Mouse (Mus musculus): Measurements from ENCODE around the gene Lcn12.

The Lcn12 gene

DNA sequence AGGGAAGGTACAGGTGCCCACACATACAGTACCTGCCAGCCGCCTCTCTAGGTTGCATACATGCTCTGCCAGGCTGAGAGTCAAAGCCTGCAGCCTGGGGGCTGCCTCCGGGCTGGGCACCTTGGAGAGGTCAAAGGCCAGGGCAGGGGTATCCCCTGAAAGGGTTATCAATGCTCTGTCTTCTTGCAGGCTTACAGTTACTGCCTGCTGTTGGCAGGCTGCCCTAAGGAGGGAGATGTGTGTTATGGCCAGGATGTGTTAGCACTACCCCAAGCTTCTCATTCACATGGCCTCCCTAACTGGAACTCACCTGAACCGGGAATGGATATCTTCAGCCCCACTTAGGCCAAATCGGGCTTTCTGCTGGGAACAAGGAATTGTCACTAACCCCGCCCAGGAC lies 33.6 kb downstream of the Lcn12 start:
- no peak for DNase-seq (ENCODE audit: low read depth)

DNA sequence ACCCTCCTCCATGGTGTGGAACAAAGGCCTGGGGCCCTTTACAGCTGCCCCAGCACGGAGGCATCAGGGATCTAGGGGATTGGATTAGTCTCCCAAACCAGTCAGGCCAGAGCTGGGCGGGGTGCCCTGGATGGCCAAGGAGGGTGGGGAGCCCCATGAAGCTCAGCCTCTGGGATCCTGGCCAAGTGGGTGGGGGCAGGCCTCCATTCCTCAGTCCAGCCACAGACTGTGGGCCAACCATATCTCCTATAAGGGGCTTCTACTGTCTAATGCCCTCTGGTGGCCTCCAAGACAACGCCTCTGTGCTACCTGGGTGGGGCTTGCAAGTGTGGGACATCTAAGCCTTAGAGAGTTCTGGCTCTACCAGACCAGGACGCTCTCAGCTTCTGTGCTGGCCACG lies 34.8 kb downstream of the Lcn12 start:
- DNase-seq (ENCODE audit: low read depth), result no peak

- DNase-seq (ENCODE audit: low read depth), result no peak
These were observed 36.5 kb downstream of the Lcn12 start for GRCm38 (mm10) chr2:25457022-25457896.

- DNase-seq (ENCODE audit: low read depth), result no peak
These were observed 37.3 kb downstream of the Lcn12 start, which contains the start of gene Clic3 for GRCm38 (mm10) chr2:25456205-25456953. Gene Clic3, plus strand, starts transcription at chr2:25456838.

GRCm38 (mm10) chr2:25452951-25453350 lies 40.8 kb downstream of the Lcn12 start:
- no peak for DNase-seq (ENCODE audit: low read depth)

DNA sequence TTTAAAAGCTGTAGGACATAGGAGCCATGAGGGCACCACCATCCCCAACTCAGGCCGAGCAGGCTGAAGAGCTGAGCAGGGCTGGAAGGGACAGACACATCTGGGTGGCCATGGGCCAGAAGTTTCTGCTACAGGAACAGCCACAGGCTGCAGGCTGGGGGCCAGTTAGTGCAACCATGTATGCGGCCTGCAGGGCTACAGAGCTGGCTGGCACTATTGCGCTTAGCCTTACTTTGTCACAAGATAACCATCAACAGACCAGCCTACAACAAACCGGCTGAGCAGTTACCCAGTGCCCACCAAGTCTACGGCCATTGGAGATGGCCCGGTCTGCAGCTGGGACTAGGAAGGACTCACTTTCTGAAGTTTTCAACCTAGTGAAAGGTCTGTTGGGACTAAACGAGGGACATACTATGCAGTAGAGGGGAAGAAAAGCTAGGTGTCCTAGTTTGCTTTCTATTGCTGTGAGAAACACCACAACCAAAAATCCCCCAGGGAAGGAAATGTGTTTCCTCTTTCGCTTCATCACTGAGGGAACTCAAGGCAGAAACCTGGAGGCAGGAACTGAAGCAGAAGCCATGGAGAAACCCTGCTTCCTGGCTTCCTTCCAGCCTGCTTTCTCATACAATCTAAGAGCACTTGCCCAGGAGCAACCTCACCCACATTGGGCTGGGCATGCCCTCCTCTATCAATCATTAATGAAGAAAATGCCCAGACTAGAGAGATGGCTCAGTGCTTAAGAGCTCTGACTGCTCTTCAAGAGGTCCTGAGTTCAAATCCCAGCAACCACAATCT lies 42.7 kb downstream of the Lcn12 start:
- no peak for DNase-seq (ENCODE audit: low read depth)

- no peak for DNase-seq (ENCODE audit: low read depth)
These were observed 51.0 kb downstream of the Lcn12 start for GRCm38 (mm10) chr2:25442682-25443081.

DNA sequence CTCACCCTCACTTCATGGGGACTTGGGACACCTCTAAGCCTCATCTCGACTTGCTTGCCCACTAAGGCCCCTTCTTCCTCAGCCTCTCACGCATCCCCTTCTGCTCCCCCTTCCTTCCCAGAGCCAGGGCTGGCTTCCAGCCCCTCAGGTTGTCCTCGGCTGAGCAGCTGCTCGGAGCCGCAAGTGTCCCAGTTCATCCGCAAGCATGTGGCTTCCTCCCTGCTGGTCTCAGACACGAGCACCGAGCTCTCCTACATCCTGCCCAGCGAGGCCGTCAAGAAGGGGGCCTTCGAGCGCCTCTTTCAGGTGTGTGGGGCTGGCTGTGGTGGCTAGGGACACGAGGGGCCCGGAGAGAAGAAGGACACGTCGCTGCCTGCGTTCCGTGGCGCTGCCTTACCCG lies 52.6 kb downstream of the Lcn12 start:
- no peak for DNase-seq (ENCODE audit: low read depth)
